Mouse (Mus musculus) heart, postnatal 0 days (tissue): ENCODE measurements around the gene Efhc1. TPM values are rescaled to one million over a fixed set of nuclear protein-coding genes. Genes with fewer than 3 reads are reported as not detected.
A peak's percentile ranks its signal among the peaks of the same experiment; 100 is the strongest.

Experiments
- ATAC-seq: fragments of 200-750 bp; cut with Nextera tagmentation; 2 replicates; pipeline ENCODE4 v1.8.0; 2017; ENCODE audit warnings: low read depth, moderate number of reproducible peaks, moderate library complexity; ENCODE audit not compliant: insufficient read depth
- DNase-seq: peaks from one replicate; pipeline ENCODE4 v3.0.0-alpha.2; 2016; ENCODE audit warnings: low spot score
- H3K27ac ChIP-seq: fragments of 300-500 bp; sonication (generic); 2 replicates; pipeline ENCODE4 v1.5.1; 2014; ENCODE audit warnings: low read depth, mild to moderate bottlenecking
- H3K27me3 ChIP-seq: fragments of 300-500 bp; sonication (generic); 2 replicates; pipeline ENCODE4 v1.6.1; 2014; ENCODE audit warnings: low read length, mixed read lengths; ENCODE audit not compliant: control insufficient read depth, insufficient read depth
- H3K36me3 ChIP-seq: fragments of 300-500 bp; sonication (generic); replicated peaks from 2 replicates; pipeline ENCODE4 v1.6.1; 2014; ENCODE audit warnings: low read length, mixed read lengths; ENCODE audit not compliant: control insufficient read depth, insufficient read depth
- H3K4me1 ChIP-seq: fragments of 300-500 bp; sonication (generic); 2 replicates; pipeline ENCODE4 v1.6.1; 2014; ENCODE audit warnings: antibody characterized with exemption; ENCODE audit not compliant: control insufficient read depth, insufficient read depth
- H3K4me2 ChIP-seq: fragments of 300-500 bp; sonication (generic); 2 replicates; pipeline ENCODE4 v1.6.1; 2014; ENCODE audit warnings: low read depth, mild to moderate bottlenecking, low read length, moderate library complexity
- H3K4me3 ChIP-seq: fragments of 300-500 bp; sonication (generic); 2 replicates; pipeline ENCODE4 v1.5.1; 2014; ENCODE audit warnings: low read depth, low read length
- H3K9ac ChIP-seq: fragments of 300-500 bp; sonication (generic); replicated peaks from 2 replicates; pipeline ENCODE4 v1.6.1; 2014; ENCODE audit warnings: low read depth, low read length, mixed read lengths
- H3K9me3 ChIP-seq: fragments of 300-500 bp; sonication (generic); replicated peaks from 2 replicates; pipeline ENCODE4 v1.6.1; 2016; ENCODE audit warnings: low read length; ENCODE audit not compliant: control insufficient read depth
- CTCF ChIP-seq: IDR thresholded peaks from 2 replicates; pipeline ENCODE4 v1.5.1; 2016; ENCODE audit warnings: antibody characterized with exemption, control low read depth, low read depth
- EP300 ChIP-seq: IDR thresholded peaks from 2 replicates; pipeline ENCODE4 v1.6.1; 2016; ENCODE audit warnings: antibody characterized with exemption, low read depth
- WGBS: fragments of 180-500 bp; shearing (Covaris S2); extraction: QIAGEN DNeasy Blood & Tissue Kit; methylation state at CpG from one replicate; pipeline ENCODE4 v1.1.7; 2014; 5-methylcytosine and 5-hydroxymethylcytosine counted together
- polyA plus RNA-seq: library from polyadenylated mRNA; unstranded; fragments of >200 nt; fragmentation: Nextera tagmentation; extraction: Ambion mirVana; gene quantifications from 2 replicates; pipeline ENCODE4 v1.2.1, GENCODE M21; 2015
- total RNA-seq: library from RNA; depleted of rRNA; stranded (reverse); fragments of >200 nt; gene quantifications from 2 replicates; pipeline ENCODE4 v1.2.3, GENCODE M21; 2014; ENCODE audit warnings: low replicate concordance

The Efhc1 gene
- total and polyA plus RNA-seq, 2 experiments from 2014 or later, result 0.64 TPM; not detected in 1

DNA sequence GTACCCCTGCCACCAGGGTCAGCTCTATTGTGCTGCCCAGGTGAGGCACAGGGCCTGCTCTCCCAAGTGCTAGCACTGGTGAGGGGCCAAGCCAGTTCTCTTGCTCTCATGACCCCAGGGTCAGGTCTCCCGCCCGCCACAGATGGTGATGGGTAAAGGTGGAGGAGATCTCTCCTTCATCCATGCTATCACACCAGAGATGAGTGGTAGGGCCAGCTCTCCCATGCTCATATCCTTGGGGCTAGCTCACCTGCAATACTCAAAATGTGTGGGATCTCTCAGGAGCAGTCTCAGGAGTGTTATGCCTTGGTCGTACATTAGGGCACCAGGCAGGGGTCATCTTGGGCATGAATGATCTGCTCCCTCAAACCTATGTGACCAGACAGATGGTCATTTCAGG is 36.7 kb upstream of the Efhc1 start:
- WGBS, result 93% methylated on average over 3 of the region's 3 CpGs
- no peak for ATAC-seq
- H3K9me3 ChIP-seq, result no peaks in the 10 kb centered on the region
- H3K36me3 ChIP-seq, result no peaks in the 10 kb centered on the region
- no peak overlapping the region for H3K4me2 ChIP-seq
- no peaks in the 10 kb centered on the region for H3K4me1 ChIP-seq
- no peak overlapping the region for H3K4me3 ChIP-seq
- DNase-seq, result no peak
- no peak for TF ChIP-seq CTCF
- TF ChIP-seq EP300, result no peak
- no peak overlapping the region for H3K9ac ChIP-seq
- no peak overlapping the region for H3K27ac ChIP-seq
- no peaks in the 10 kb centered on the region for H3K27me3 ChIP-seq

GRCm38 (mm10) chr1:20915608-20916007 is 35.8 kb upstream of the Efhc1 start:
- Histone ChIP-seq H3K27me3 (no peaks in the 10 kb centered on the region), H3K4me3 (no peak overlapping the region), H3K4me2 (no peak overlapping the region), H3K27ac (no peak overlapping the region), H3K36me3 (no peaks in the 10 kb centered on the region), H3K4me1 (no peaks in the 10 kb centered on the region), H3K9ac (no peak overlapping the region), H3K9me3 (no peaks in the 10 kb centered on the region)
- DNase-seq, result no peak
- no peak for TF ChIP-seq EP300
- no peak for TF ChIP-seq CTCF
- WGBS, result 74% methylated on average over 5 of the region's 5 CpGs
- no peak for ATAC-seq

DNA sequence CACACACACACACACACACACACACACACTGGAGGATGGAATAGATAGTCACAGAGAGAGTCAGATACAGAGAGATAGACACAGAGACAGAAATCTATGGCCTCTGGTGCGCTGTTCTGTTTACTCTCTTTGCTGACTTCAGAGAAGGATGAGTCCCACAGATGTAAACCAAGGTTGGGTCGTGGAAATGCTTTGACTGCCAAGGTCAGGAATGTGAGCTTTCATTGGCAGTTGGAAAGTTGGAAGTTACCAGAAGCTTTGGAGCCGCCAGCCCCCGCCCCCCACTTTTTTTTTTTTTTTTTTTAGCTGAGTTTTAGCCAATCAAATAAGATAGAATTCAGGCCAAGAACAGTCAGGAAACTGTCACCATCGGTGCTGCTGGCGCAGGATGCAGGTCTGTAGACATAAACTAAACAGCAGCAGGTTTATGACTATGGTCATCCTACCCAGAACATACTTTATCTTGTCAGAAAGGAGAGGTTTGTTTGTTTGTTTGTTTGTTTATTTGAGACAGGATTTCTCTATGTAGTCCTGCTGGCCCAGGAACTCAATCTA is 33.9 kb upstream of the Efhc1 start:
- H3K4me2 ChIP-seq, result no peak overlapping the region
- 74% methylated on average over 6 of the region's 6 CpGs for WGBS
- peaks cover 4% of the 10 kb centered on the region for H3K4me1 ChIP-seq
- H3K36me3 ChIP-seq, result no peaks in the 10 kb centered on the region
- H3K27me3 ChIP-seq, result no peaks in the 10 kb centered on the region
- no peaks in the 10 kb centered on the region for H3K9me3 ChIP-seq
- DNase-seq, result no peak
- H3K27ac ChIP-seq, result no peak overlapping the region
- TF ChIP-seq EP300 (no peak), CTCF (no peak)
- H3K4me3 ChIP-seq, result no peak overlapping the region
- no peak for ATAC-seq
- H3K9ac ChIP-seq, result no peak overlapping the region

- no peak for ATAC-seq
- Histone ChIP-seq H3K9me3 (no peaks in the 10 kb centered on the region), H3K4me3 (no peak overlapping the region), H3K4me1 (peaks cover 9% of the 10 kb centered on the region), H3K36me3 (no peaks in the 10 kb centered on the region), H3K4me2 (no peak overlapping the region), H3K9ac (no peak overlapping the region), H3K27me3 (no peaks in the 10 kb centered on the region), H3K27ac (no peak overlapping the region)
- WGBS, result 82% methylated on average over 2 of the region's 2 CpGs
- TF ChIP-seq CTCF, result no peak
- no peak for TF ChIP-seq EP300
- DNase-seq, result no peak
These were observed 31.7 kb upstream of the Efhc1 start for GRCm38 (mm10) chr1:20919728-20920127.

DNA sequence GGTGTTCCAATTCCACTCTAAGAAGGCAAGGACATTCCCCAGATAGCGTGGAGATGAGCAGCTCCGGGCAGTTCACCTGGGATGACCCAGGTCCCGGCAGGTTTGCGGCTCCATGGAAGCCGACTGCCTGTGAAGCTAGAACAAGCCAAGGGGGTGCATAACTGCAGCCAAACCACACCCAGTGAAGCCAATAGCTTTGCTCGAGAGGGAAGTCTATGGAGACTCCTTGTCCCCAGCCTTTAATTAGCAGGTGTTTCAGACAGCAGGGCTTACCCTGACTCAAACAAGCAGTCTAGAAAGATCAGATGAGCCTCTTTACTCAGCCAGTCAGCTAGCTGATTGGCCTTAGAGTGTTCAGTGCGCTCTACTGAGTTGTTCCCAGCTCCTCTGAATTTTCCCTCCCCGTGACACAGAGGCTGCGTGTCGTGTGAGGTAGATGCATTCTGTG is 30.3 kb upstream of the Efhc1 start:
- H3K4me2 ChIP-seq, result no peak overlapping the region
- no peak overlapping the region; the same call in 1 of the 2 replicates for H3K9ac ChIP-seq
- no peaks in the 10 kb centered on the region for H3K9me3 ChIP-seq
- no peaks in the 10 kb centered on the region for H3K27me3 ChIP-seq
- H3K27ac ChIP-seq, result no peak overlapping the region
- DNase-seq (no peak), ATAC-seq (peak; percentile 30; the same call in 1 of the 2 replicates)
- TF ChIP-seq CTCF, result no peak
- no peak for TF ChIP-seq EP300
- peaks cover 9% of the 10 kb centered on the region for H3K4me1 ChIP-seq
- WGBS, result 72% methylated on average over 10 of the region's 10 CpGs
- no peak overlapping the region for H3K4me3 ChIP-seq
- H3K36me3 ChIP-seq, result no peaks in the 10 kb centered on the region
